Comparison of ENCODE assay signal across 7 mouse cellular contexts in genomic region chr6:82740269-82740668, GRCm38 (mm10). TPM values are rescaled to one million over a fixed set of nuclear protein-coding genes. Genes with fewer than 3 reads are reported as not detected.
A peak's percentile ranks its signal among the peaks of the same experiment; 100 is the strongest.
DNase-seq lines count a peak whose midpoint lies in the region; ATAC-seq and TF ChIP-seq lines count a peak whose summit lies in the region.

No protein-coding gene starts in this region.

- peak overlapping the region; percentile 63; the same call in 1 of the 2 replicates for H3K27ac ChIP-seq in ES-Bruce4 (ENCODE audit: insufficient read depth, low read length)
- H3K27ac ChIP-seq in embryonic facial prominence, embryonic 12.5 days: no peak overlapping the region
- peak overlapping the region; percentile 34; the same call in 1 of the 2 replicates for H3K27ac ChIP-seq in lung, embryonic 14.5 days (ENCODE audit: low read depth)

- peak; percentile 58; the same call in 1 of the 2 replicates for ATAC-seq in embryonic facial prominence, embryonic 12.5 days (ENCODE audit: insufficient number of reproducible peaks, insufficient read depth, low FRiP score, low TSS enrichment)
- ATAC-seq in lung, embryonic 14.5 days (ENCODE audit: insufficient read depth): peak; percentile 71

- DNase-seq in adipocyte (ENCODE audit: low spot score): peak; percentile 84
- DNase-seq in heart, postnatal 14 days: peak; percentile 38 to 80
- peak; percentile 37 to 84 for DNase-seq in layer of hippocampus, adult 18-20 months (ENCODE audit: low spot score in 2 of 2)
- peak; percentile 97 for DNase-seq in lung, embryonic 14.5 days
- DNase-seq in retina, adult 2 months (ENCODE audit: low read depth, low spot score): peak; percentile 71

- no peak for TF ChIP-seq EP300 in ES-Bruce4 (IDR thresholded peaks at IDR 0.05; ENCODE audit: insufficient read depth, low read depth, low read length)

- H3K4me2 ChIP-seq in embryonic facial prominence, embryonic 12.5 days (replicated peaks): no peak overlapping the region
- H3K4me2 ChIP-seq in lung, embryonic 14.5 days: 0 out of 2 replicates have a peak overlapping the region, but pooled peaks have one; percentile 31

- TF ChIP-seq POLR2A in ES-Bruce4 (IDR thresholded peaks at IDR 0.05; ENCODE audit: insufficient read depth, low read length): no peak

- H3K36me3 ChIP-seq in ES-Bruce4 (ENCODE audit: control insufficient read depth, insufficient read depth, low read length, poor library complexity, severe bottlenecking): peaks cover 77% of the 10 kb centered on the region
- H3K36me3 ChIP-seq in embryonic facial prominence, embryonic 12.5 days: peaks cover 52% of the 10 kb centered on the region
- H3K36me3 ChIP-seq in lung, embryonic 14.5 days (ENCODE audit: insufficient read depth): peaks cover 83% of the 10 kb centered on the region

- peak; percentile 13 for TF ChIP-seq CTCF in ES-Bruce4 (IDR thresholded peaks at IDR 0.05; ENCODE audit: low read depth, low read length)
- TF ChIP-seq CTCF in lung, embryonic 14.5 days (IDR thresholded peaks at IDR 0.05; ENCODE audit: low read depth): peak; percentile 85

- WGBS in embryonic facial prominence, embryonic 12.5 days: 32% methylated on average over 6 of the region's 6 CpGs
- 23% methylated on average over 6 of the region's 6 CpGs for WGBS in lung, embryonic 14.5 days

- H3K9ac ChIP-seq in ES-Bruce4 (ENCODE audit: low read depth, poor library complexity, severe bottlenecking): no peak overlapping the region
- no peak overlapping the region for H3K9ac ChIP-seq in embryonic facial prominence, embryonic 12.5 days
- H3K9ac ChIP-seq in lung, embryonic 14.5 days: no peak overlapping the region

- no peaks in the 10 kb centered on the region for H3K9me3 ChIP-seq in ES-Bruce4 (replicated peaks; ENCODE audit: control insufficient read depth, insufficient read depth, low read length, poor library complexity, severe bottlenecking)
- H3K9me3 ChIP-seq in embryonic facial prominence, embryonic 12.5 days: no peaks in the 10 kb centered on the region
- H3K9me3 ChIP-seq in lung, embryonic 14.5 days (ENCODE audit: low read depth, low read length): no peaks in the 10 kb centered on the region

- H3K4me3 ChIP-seq in ES-Bruce4 (ENCODE audit: low read depth, low read length): no peak overlapping the region
- H3K4me3 ChIP-seq in embryonic facial prominence, embryonic 12.5 days: no peak overlapping the region
- no peak overlapping the region for H3K4me3 ChIP-seq in lung, embryonic 14.5 days (ENCODE audit: low read depth, low read length)

- no peaks in the 10 kb centered on the region for H3K4me1 ChIP-seq in ES-Bruce4 (ENCODE audit: control insufficient read depth, insufficient read depth, low read length)
- no peaks in the 10 kb centered on the region for H3K4me1 ChIP-seq in embryonic facial prominence, embryonic 12.5 days
- H3K4me1 ChIP-seq in lung, embryonic 14.5 days (ENCODE audit: insufficient read depth): peaks cover 3% of the 10 kb centered on the region; the same call in 1 of the 2 replicates

- intact Hi-C loops in heart, postnatal 14 days (cut with DNase I): loop anchor here (2.0 to 10.0 kb wide), 2 partner anchors 231 to 335 kb away; partner anchors contain the start of genes Pcgf1 and Tlx2

- H3K27me3 ChIP-seq in ES-Bruce4 (ENCODE audit: control insufficient read depth, insufficient read depth, low read length, poor library complexity, severe bottlenecking): no peaks in the 10 kb centered on the region
- no peaks in the 10 kb centered on the region for H3K27me3 ChIP-seq in embryonic facial prominence, embryonic 12.5 days
- H3K27me3 ChIP-seq in lung, embryonic 14.5 days (ENCODE audit: insufficient read depth, low read length): no peaks in the 10 kb centered on the region

RNA-seq across cellular contexts. Expression of gene Hk2, which starts 34.0 kb away (rescaled TPM):
- 78.6 and 83.0 TPM in 2 replicates for polyA plus RNA-seq in ES-Bruce4 (2011; ENCODE audit: insufficient read depth, insufficient read length, low read depth, missing spikeins)
- 14.8 and 16.0 TPM in 2 replicates for polyA plus RNA-seq in embryonic facial prominence, embryonic 12.5 days (2016; fragmentation: Nextera tagmentation; extraction: Ambion mirVana)
- 100 to 1,000 TPM; 206 to 212 TPM for total RNA-seq in heart, postnatal 14 days (2021)
- 1 to 10 TPM; 6.1 to 8.0 TPM for total RNA-seq in layer of hippocampus, adult 18-20 months (2021)
- 22.4 and 23.5 TPM in 2 replicates for polyA plus RNA-seq in lung, embryonic 14.5 days (2014; fragmentation: Nextera tagmentation; extraction: Ambion mirVana)

RNA-seq across cellular contexts. Expression of gene Pole4, which starts 35.1 kb away (rescaled TPM):
- 54.0 and 61.1 TPM in 2 replicates for polyA plus RNA-seq in ES-Bruce4 (2011; ENCODE audit: insufficient read depth, insufficient read length, low read depth, missing spikeins)
- polyA plus RNA-seq in embryonic facial prominence, embryonic 12.5 days (2016; fragmentation: Nextera tagmentation; extraction: Ambion mirVana): 103 and 105 TPM in 2 replicates
- total RNA-seq in heart, postnatal 14 days (2021): 10 to 100 TPM; 16.2 to 21.1 TPM
- 10 to 100 TPM; 39.5 to 40.5 TPM for total RNA-seq in layer of hippocampus, adult 18-20 months (2021)
- 116 and 119 TPM in 2 replicates for polyA plus RNA-seq in lung, embryonic 14.5 days (2014; fragmentation: Nextera tagmentation; extraction: Ambion mirVana)
